Mouse (Mus musculus) limb, embryonic 11.5 days (tissue): Measurements from ENCODE around the gene Rptor. TPM values are rescaled to one million over a fixed set of nuclear protein-coding genes. Genes with fewer than 3 reads are reported as not detected.

Experiments used
- ATAC-seq: fragments of 200-750 bp; cut with Nextera tagmentation; 2 replicates; pipeline ENCODE4 v1.8.0; 2017; ENCODE audit warnings: low read depth; ENCODE audit not compliant: insufficient number of reproducible peaks, low FRiP score, low TSS enrichment
- DNase-seq: peaks from one replicate; pipeline ENCODE4 v3.0.0-alpha.2; 2015; ENCODE audit warnings: low spot score
- H3K27ac ChIP-seq: fragments of 300-500 bp; sonication (generic); replicated peaks from 2 replicates; pipeline ENCODE4 v1.5.1; 2014; ENCODE audit warnings: low read depth, mild to moderate bottlenecking, low read length
- H3K27me3 ChIP-seq: fragments of 300-500 bp; sonication (generic); 2 replicates; pipeline ENCODE4 v1.6.1; 2014; ENCODE audit warnings: mild to moderate bottlenecking, low read length, mixed read lengths; ENCODE audit not compliant: control insufficient read depth, insufficient read depth
- H3K36me3 ChIP-seq: fragments of 300-500 bp; sonication (generic); 2 replicates; pipeline ENCODE4 v1.6.1; 2014; ENCODE audit warnings: mild to moderate bottlenecking, low read length, moderate library complexity, mixed read lengths; ENCODE audit not compliant: control insufficient read depth, insufficient read depth
- H3K4me1 ChIP-seq: fragments of 300-500 bp; sonication (generic); 2 replicates; pipeline ENCODE4 v1.6.1; 2014; ENCODE audit warnings: low read length, mixed read lengths; ENCODE audit not compliant: control insufficient read depth, insufficient read depth
- H3K4me2 ChIP-seq: fragments of 300-500 bp; sonication (generic); 2 replicates; pipeline ENCODE4 v1.6.1; 2014; ENCODE audit warnings: low read depth, mild to moderate bottlenecking, moderate library complexity; ENCODE audit not compliant: severe bottlenecking
- H3K4me3 ChIP-seq: fragments of 300-500 bp; sonication (generic); 2 replicates; pipeline ENCODE4 v1.5.1; 2014; ENCODE audit warnings: low read depth, low read length
- H3K9ac ChIP-seq: fragments of 300-500 bp; sonication (generic); 2 replicates; pipeline ENCODE4 v1.6.1; 2014; ENCODE audit warnings: mild to moderate bottlenecking, low read length
- H3K9me3 ChIP-seq: fragments of 300-500 bp; sonication (generic); 2 replicates; pipeline ENCODE4 v1.6.1; 2016; ENCODE audit warnings: low read length; ENCODE audit not compliant: control insufficient read depth
- WGBS: fragments of 180-500 bp; shearing (Covaris S2); extraction: QIAGEN DNeasy Blood & Tissue Kit; methylation state at CpG from one replicate; pipeline ENCODE4 v1.1.7; 2014; 5-methylcytosine and 5-hydroxymethylcytosine counted together
- polyA plus RNA-seq: library from polyadenylated mRNA; unstranded; fragments of >200 nt; fragmentation: Nextera tagmentation; extraction: Ambion mirVana; gene quantifications from 2 replicates; pipeline ENCODE4 v1.2.1, GENCODE M21; 2014

Rptor gene
- polyA plus RNA-seq, 1 experiment from 2014 or later: 13.8 TPM

DNA sequence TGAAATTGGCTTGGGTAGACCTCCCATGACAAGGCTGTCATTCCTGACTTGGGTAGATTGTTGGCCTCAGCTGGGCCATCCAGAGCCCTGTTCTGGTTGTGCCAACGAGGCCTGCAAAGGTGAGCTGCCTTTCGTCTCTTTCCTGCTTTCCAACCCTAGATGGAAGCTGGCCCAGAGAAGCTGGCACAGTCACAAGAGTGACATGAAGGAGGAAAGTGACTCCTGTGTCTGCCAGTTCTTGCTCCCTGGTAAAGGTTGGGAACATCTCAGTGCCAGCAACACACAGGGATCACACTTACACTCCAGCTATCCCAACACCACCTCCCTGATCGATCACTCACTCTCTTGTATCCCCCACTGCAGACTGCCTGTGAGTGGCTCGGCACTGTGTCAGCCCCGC is 303.1 kb downstream of the Rptor start:
- Histone ChIP-seq H3K9ac (no peak overlapping the region), H3K36me3 (no peaks in the 10 kb centered on the region), H3K4me1 (peaks cover 6% of the 10 kb centered on the region), H3K4me3 (no peak overlapping the region), H3K9me3 (no peaks in the 10 kb centered on the region), H3K27ac (no peak overlapping the region), H3K27me3 (0 out of 2 replicates have a peak, but pooled peaks cover 2% of the 10 kb centered on the region), H3K4me2 (no peak overlapping the region)
- WGBS: 86% methylated on average over 5 of the region's 5 CpGs
- DNase-seq: no peak
- no peak for ATAC-seq

DNA sequence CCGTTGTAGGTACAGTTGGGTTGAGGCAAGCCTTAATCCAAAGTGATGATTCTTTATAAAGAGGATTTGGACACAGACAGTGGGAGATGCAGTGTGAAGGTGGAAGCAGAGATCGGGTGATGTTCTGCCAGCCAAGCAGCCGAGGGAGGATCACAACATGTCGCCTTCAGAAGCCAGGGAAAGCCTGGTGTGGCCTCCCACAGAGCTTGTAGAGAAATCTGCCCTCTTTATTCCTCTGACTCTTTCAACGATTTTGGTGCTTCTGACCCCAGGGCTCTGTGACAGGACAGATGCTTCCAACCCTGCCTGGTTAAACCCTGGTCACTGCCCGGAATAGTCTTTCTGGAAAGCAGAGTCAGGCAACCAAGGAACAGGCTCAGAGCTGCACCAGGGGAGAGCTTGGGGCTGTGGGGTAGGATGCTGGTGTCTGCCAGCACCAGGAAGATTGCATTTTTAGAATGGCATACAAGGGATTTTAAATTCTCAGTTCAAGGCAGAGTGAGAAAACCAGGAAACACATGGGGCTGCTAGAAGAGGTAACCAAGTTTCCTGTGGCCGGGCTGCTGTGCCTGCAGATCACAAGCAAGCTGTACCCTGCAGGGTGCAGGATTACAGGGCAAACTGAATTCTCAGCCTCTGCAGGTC is 304.4 kb downstream of the Rptor start:
- no peak overlapping the region for H3K27ac ChIP-seq
- no peak overlapping the region for H3K9ac ChIP-seq

DNA sequence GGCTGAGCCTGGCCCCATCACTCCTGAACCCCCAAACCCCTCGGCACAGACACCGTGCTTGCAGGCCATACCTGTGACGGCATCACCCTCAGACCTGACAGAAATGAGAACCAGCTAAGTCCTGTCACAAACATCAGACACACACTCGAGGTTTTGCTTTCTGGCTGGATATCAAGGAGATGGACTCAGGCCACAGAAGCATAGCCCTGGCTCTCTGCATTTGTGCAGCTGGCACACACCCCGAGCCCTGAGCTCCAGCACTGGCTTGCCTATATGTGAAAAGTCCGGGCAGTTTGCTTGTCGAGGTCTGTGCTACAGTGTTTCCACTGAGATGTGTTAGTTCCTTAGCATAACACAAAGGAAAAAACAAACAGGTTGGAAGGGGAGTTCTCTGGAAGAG is 305.0 kb downstream of the Rptor start:
- H3K9me3 ChIP-seq: no peaks in the 10 kb centered on the region
- no peak overlapping the region for H3K4me2 ChIP-seq
- H3K4me1 ChIP-seq: peaks cover 9% of the 10 kb centered on the region
- H3K27me3 ChIP-seq: 0 out of 2 replicates have a peak, but pooled peaks cover 2% of the 10 kb centered on the region
- no peak for DNase-seq
- no peaks in the 10 kb centered on the region for H3K36me3 ChIP-seq
- H3K9ac ChIP-seq: no peak overlapping the region
- no peak for ATAC-seq
- no peak overlapping the region for H3K27ac ChIP-seq
- no peak overlapping the region for H3K4me3 ChIP-seq
- WGBS: 62% methylated on average over 7 of the region's 7 CpGs

More for the DNA sequence above, 304.4 kb downstream of the Rptor start:
- Histone ChIP-seq H3K36me3 (no peaks in the 10 kb centered on the region), H3K9me3 (no peaks in the 10 kb centered on the region), H3K4me2 (no peak overlapping the region), H3K27me3 (0 out of 2 replicates have a peak, but pooled peaks cover 2% of the 10 kb centered on the region), H3K4me1 (peaks cover 6% of the 10 kb centered on the region), H3K4me3 (no peak overlapping the region)
- ATAC-seq (no peak), DNase-seq (no peak)
- 50% methylated on average over 7 of the region's 7 CpGs for WGBS

DNA sequence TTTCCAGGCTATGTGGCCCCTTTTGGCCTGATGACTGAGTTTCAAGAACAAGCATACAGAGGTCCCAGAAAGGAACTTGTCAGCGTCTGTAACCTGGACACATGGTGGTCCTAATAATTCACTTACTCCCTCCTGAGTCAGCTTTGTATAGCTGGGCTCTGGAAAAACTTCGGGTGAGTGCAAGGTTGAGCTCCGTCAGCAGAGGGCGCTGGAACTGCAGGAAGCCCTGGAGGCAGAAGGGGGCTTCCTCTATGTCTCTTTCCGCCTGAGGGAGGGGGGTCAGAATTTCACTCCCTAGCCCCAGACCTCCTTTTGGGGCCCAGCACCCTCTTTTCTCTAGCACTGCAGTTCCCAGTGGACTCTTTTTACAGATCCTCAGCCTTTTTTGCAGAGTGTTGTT is 306.7 kb downstream of the Rptor start:
- Histone ChIP-seq H3K9ac (peak overlapping the region; percentile 2; the same call in 1 of the 2 replicates), H3K4me2 (no peak overlapping the region), H3K9me3 (no peaks in the 10 kb centered on the region), H3K27ac (no peak overlapping the region), H3K27me3 (0 out of 2 replicates have a peak, but pooled peaks cover 2% of the 10 kb centered on the region), H3K4me3 (no peak overlapping the region), H3K4me1 (peaks cover 19% of the 10 kb centered on the region), H3K36me3 (no peaks in the 10 kb centered on the region)
- ATAC-seq (no peak), DNase-seq (peak; percentile 90)
- WGBS: 2% methylated on average over 5 of the region's 5 CpGs

DNA sequence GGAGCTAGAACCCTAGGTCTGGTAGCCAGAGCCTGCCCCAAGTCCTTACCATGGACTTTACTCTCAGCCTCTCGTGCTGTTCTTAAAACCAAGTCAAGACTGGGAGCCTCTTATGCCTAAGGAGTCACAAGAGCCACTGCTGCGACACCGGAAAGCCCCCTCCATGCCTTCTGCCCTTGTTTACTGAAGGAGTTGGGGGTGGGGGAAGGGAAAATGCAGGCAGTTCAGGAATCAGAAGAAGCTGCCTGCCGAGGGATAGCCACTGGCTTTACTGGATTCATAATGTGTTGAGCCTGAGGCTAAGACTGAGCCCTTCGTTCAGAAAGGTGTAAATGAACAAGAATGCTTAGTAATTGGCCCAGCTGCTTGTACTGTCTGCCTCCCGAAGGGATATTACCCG is 310.1 kb downstream of the Rptor start:
- H3K36me3 ChIP-seq: peaks cover 9% of the 10 kb centered on the region
- H3K4me3 ChIP-seq: peak overlapping the region; percentile 97
- 0 out of 2 replicates have a peak overlapping the region, but pooled peaks have one; percentile 30 for H3K27ac ChIP-seq
- H3K9ac ChIP-seq: peak overlapping the region; percentile 95
- H3K9me3 ChIP-seq: no peaks in the 10 kb centered on the region
- H3K4me2 ChIP-seq: peak overlapping the region; percentile 91
- no peaks in the 10 kb centered on the region for H3K27me3 ChIP-seq
- 4% methylated on average over 7 of the region's 7 CpGs for WGBS
- H3K4me1 ChIP-seq: peaks cover 25% of the 10 kb centered on the region
- DNase-seq (peak; percentile 34), ATAC-seq (no peak)

DNA sequence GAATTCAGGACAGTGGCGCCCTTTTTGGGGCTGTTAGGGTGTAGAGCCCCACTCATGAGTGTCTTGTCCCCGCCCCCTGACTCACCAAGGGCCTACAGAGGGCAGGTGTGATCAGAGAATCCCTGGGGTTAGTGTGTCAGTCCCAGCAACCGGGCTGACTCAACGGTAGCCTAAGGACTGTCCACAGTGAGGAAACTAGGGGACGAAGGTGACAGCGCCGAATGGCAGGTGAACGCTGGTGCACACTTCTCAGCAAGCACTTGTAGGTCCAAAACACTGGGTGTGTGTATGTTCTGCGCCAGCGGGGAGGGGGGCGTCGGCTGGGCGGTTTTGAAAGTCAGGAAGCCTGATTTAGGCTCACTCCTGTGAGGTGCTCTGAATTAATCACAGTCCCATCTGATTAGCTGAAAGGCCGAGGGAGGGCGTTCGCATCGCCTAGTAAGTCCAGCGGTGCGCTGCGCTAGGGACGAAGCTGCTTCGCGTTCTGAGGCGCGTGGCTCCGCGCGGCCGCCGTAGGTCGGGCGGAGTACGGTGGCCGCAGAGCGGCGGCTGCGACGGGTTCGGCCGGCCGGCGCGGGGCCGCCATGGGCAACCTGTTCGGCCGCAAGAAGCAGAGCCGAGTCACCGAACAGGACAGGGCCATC is 310.7 kb downstream of the Rptor start, which contains the start of gene Chmp6:
Gene Chmp6, plus strand, starts transcription at position 151 of the 644 bp plus-strand sequence.
- peak within 1 kb of the TSS; percentile 71 for H3K27ac ChIP-seq
- peak within 1 kb of the TSS; percentile 97 for H3K4me3 ChIP-seq
- WGBS: under 1% methylated on average over 48 of the region's 48 CpGs
- H3K4me1 ChIP-seq: peaks cover 25% of the 10 kb centered on the region
- peaks cover 9% of the 10 kb centered on the region for H3K36me3 ChIP-seq
- peak within 1 kb of the TSS; percentile 95 for H3K9ac ChIP-seq
- peak within 1 kb of the TSS; percentile 91 for H3K4me2 ChIP-seq
- no peaks in the 10 kb centered on the region for H3K9me3 ChIP-seq
- ATAC-seq: peak; percentile 66
- H3K27me3 ChIP-seq: no peaks in the 10 kb centered on the region
- peak; percentile 90 for DNase-seq

- Histone ChIP-seq H3K4me3 (peak overlapping the region; percentile 97), H3K9ac (peak overlapping the region; percentile 95), H3K4me1 (peaks cover 25% of the 10 kb centered on the region), H3K9me3 (no peaks in the 10 kb centered on the region), H3K27ac (peak overlapping the region; percentile 71), H3K36me3 (peaks cover 12% of the 10 kb centered on the region), H3K27me3 (no peaks in the 10 kb centered on the region), H3K4me2 (peak overlapping the region; percentile 91)
- DNase-seq (no peak), ATAC-seq (no peak)
- WGBS: under 1% methylated on average over 26 of the region's 26 CpGs
Measured at GRCm38 (mm10) chr11:119913935-119914314, 311.2 kb downstream of the Rptor start.

- Histone ChIP-seq H3K27me3 (no peaks in the 10 kb centered on the region), H3K4me3 (peak overlapping the region; percentile 97), H3K27ac (no peak overlapping the region; the same call in 1 of the 2 replicates), H3K9me3 (no peaks in the 10 kb centered on the region), H3K4me1 (peaks cover 25% of the 10 kb centered on the region), H3K9ac (peak overlapping the region; percentile 95), H3K36me3 (peaks cover 14% of the 10 kb centered on the region), H3K4me2 (peak overlapping the region; percentile 91)
- DNase-seq: no peak
- WGBS: 27% methylated on average over 4 of the region's 4 CpGs
- ATAC-seq: no peak
Measured at GRCm38 (mm10) chr11:119914381-119914780, 311.7 kb downstream of the Rptor start.
